ENCODE assay signal across 27 mouse cellular contexts in the genomic region with DNA sequence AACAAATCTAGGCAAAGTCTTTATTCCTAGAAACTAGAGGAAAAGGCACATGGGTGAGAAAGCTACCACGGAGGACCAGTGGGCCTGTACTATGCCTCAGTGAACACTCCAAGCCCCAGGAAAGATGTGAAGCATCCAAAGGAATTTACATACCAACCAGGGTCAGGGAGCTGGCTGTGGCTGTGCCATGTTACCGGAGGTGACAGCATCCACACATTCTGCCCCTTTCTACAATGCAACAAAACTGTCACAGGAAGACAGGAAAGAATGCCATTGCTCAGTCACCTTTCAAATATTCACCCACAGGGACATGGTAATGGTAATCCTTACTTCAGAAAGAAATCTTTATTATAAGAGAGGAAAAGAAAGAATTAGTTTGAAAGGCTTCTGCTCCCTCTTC.
DNase-seq lines count a peak whose midpoint lies in the region; ATAC-seq lines count a peak whose summit lies in the region.
"Had no signal": no experiment of that assay in that cellular context is flagged by ENCODE, and none has a peak within 500 bp of the region (broad histone marks: within the 10 kb centered on the region; RNA-seq: fewer than 3 reads in every experiment).

No protein-coding gene starts in this region.

- H3K4me3 ChIP-seq in midbrain, embryonic 11.5 days (ENCODE audit: low read depth, low read length): no peak overlapping the region
- no peak overlapping the region for H3K4me3 ChIP-seq in midbrain, embryonic 16.5 days (ENCODE audit: low read depth, low read length)
- H3K4me3 ChIP-seq in liver, embryonic 12.5 days: no peak overlapping the region
- H3K4me3 ChIP-seq: embryonic facial prominence, embryonic 13.5 days; embryonic facial prominence, embryonic 15.5 days; erythroblast, embryonic 14.5 days; forebrain, embryonic 10.5 days; forebrain, embryonic 12.5 days; forebrain, embryonic 15.5 days had no signal

- H3K9ac ChIP-seq in midbrain, embryonic 11.5 days (ENCODE audit: low read length): no peak overlapping the region
- H3K9ac ChIP-seq in midbrain, embryonic 16.5 days (ENCODE audit: low read depth, low read length): no peak overlapping the region
- no peak overlapping the region for H3K9ac ChIP-seq in liver, embryonic 12.5 days
- H3K9ac ChIP-seq: embryonic facial prominence, embryonic 13.5 days; embryonic facial prominence, embryonic 15.5 days; forebrain, embryonic 12.5 days; forebrain, embryonic 15.5 days; forebrain, postnatal 0 days had no signal

- DNase-seq in heart, adult 11 months: peak; percentile 59
- DNase-seq in heart, adult 18-20 months: no peak
- DNase-seq in midbrain, embryonic 11.5 days (ENCODE audit: low spot score, missing footprints): peak; percentile 72
- peak; percentile 77 for DNase-seq in Muller cell, postnatal 12 days (ENCODE audit: inconsistent ontology term)
- DNase-seq: adrenal gland, adult 2 months; adrenal gland, postnatal 10 days; adrenal gland, postnatal 25 days; B cell, adult 2 months; cerebellum, adult 11 months; cerebellum, adult 18-20 months; cerebellum, adult 8-10 months; cerebellum, adult 9-11 months; cerebellum, postnatal 14 days; cerebellum, postnatal 36 days; embryo, embryonic 11 days; forebrain, postnatal 0 days had no signal

- H3K4me1 ChIP-seq in midbrain, embryonic 11.5 days (ENCODE audit: control insufficient read depth, insufficient read depth, low read length): no peaks in the 10 kb centered on the region
- no peaks in the 10 kb centered on the region for H3K4me1 ChIP-seq in midbrain, embryonic 16.5 days (ENCODE audit: control insufficient read depth, insufficient read depth, low read length)
- no peaks in the 10 kb centered on the region for H3K4me1 ChIP-seq in liver, embryonic 12.5 days
- H3K4me1 ChIP-seq: embryonic facial prominence, embryonic 13.5 days; embryonic facial prominence, embryonic 15.5 days; forebrain, embryonic 10.5 days; forebrain, embryonic 12.5 days; forebrain, embryonic 15.5 days had no signal

- WGBS in midbrain, embryonic 11.5 days: 77% methylated on average over 2 of the region's 2 CpGs
- WGBS in midbrain, embryonic 16.5 days: 44% methylated on average over 2 of the region's 2 CpGs
- 57% methylated on average over 2 of the region's 2 CpGs for WGBS in liver, embryonic 12.5 days (ENCODE audit: insufficient replicate concordance)

- H3K27ac ChIP-seq in midbrain, embryonic 11.5 days (ENCODE audit: low read depth, low read length): no peak overlapping the region
- no peak overlapping the region for H3K27ac ChIP-seq in midbrain, embryonic 16.5 days (ENCODE audit: low read length)
- H3K27ac ChIP-seq in liver, embryonic 12.5 days: no peak overlapping the region
- H3K27ac ChIP-seq: embryonic facial prominence, embryonic 13.5 days; embryonic facial prominence, embryonic 15.5 days; forebrain, embryonic 10.5 days; forebrain, embryonic 12.5 days; forebrain, embryonic 15.5 days had no signal

- ATAC-seq in midbrain, embryonic 11.5 days (ENCODE audit: low FRiP score): no peak
- ATAC-seq in midbrain, embryonic 16.5 days: no peak
- ATAC-seq in liver, embryonic 12.5 days: no peak
- ATAC-seq: CD4-positive, CD25-positive, alpha-beta regulatory T cell, adult 4 months; forebrain, embryonic 15.5 days; forebrain, postnatal 0 days had no signal

- no peaks in the 10 kb centered on the region for H3K27me3 ChIP-seq in midbrain, embryonic 11.5 days (ENCODE audit: control insufficient read depth, insufficient read depth, low read length)
- H3K27me3 ChIP-seq in midbrain, embryonic 16.5 days (ENCODE audit: control insufficient read depth, insufficient read depth, low read depth, low read length): no peaks in the 10 kb centered on the region
- H3K27me3 ChIP-seq in liver, embryonic 12.5 days (replicated peaks): no peaks in the 10 kb centered on the region
- H3K27me3 ChIP-seq: CH12.LX; embryonic facial prominence, embryonic 13.5 days; embryonic facial prominence, embryonic 15.5 days; forebrain, embryonic 12.5 days; forebrain, embryonic 15.5 days had no signal

- H3K36me3 ChIP-seq in midbrain, embryonic 11.5 days (ENCODE audit: control insufficient read depth, insufficient read depth, low read length): no peaks in the 10 kb centered on the region
- no peaks in the 10 kb centered on the region for H3K36me3 ChIP-seq in midbrain, embryonic 16.5 days (ENCODE audit: control insufficient read depth, insufficient read depth, low read length)
- H3K36me3 ChIP-seq in liver, embryonic 12.5 days: no peaks in the 10 kb centered on the region
- H3K36me3 ChIP-seq: forebrain, embryonic 10.5 days; forebrain, embryonic 12.5 days; forebrain, embryonic 15.5 days; G1E had no signal

- no peak overlapping the region for H3K4me2 ChIP-seq in midbrain, embryonic 11.5 days
- no peak overlapping the region for H3K4me2 ChIP-seq in midbrain, embryonic 16.5 days (ENCODE audit: low read length)
- no peak overlapping the region for H3K4me2 ChIP-seq in liver, embryonic 12.5 days
- H3K4me2 ChIP-seq: embryonic facial prominence, embryonic 13.5 days; embryonic facial prominence, embryonic 15.5 days; forebrain, embryonic 12.5 days; forebrain, embryonic 15.5 days had no signal

- H3K9me3 ChIP-seq in midbrain, embryonic 11.5 days (ENCODE audit: control insufficient read depth, low read length): no peaks in the 10 kb centered on the region
- no peaks in the 10 kb centered on the region for H3K9me3 ChIP-seq in midbrain, embryonic 16.5 days (replicated peaks; ENCODE audit: control insufficient read depth, low read length, poor library complexity, severe bottlenecking)
- no peaks in the 10 kb centered on the region for H3K9me3 ChIP-seq in liver, embryonic 12.5 days (replicated peaks)
- H3K9me3 ChIP-seq: embryonic facial prominence, embryonic 13.5 days; embryonic facial prominence, embryonic 15.5 days; forebrain, embryonic 10.5 days; forebrain, embryonic 12.5 days; forebrain, embryonic 15.5 days; G1E had no signal

Comparison
In these comparisons a context has a peak if more than half of its experiments do, and no peak if none do; other contexts are left out.
1. DNase-seq: peak in heart, adult 11 months (single experiment), midbrain, embryonic 11.5 days (single experiment) and Muller cell, postnatal 12 days (single experiment); none in heart, adult 18-20 months (0 of 2).